Mouse (Mus musculus): Measurements from ENCODE around the gene Unc50.

DNA sequence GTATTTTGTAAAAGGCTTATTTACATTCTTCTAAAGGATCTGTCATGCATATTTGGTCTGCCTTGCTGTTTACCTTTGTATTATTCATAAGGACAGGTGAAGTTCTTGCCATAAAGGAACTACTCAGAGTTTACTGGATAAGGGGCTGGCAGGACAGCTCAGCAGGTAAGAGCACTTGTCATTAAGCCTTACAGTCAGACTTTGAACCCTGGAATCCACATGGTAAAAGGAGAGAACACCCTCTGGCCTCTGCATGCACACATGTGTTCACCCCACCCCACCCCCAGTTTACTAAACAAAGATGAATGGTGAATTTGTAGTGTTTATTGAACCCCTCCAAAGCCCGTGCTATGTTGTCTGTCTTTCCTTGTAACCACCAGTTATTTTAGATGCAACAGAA lies 14.5 kb upstream of the Unc50 start:
- TF ChIP-seq POLR2A (IDR thresholded peaks at IDR 0.05; ENCODE audit: borderline replicate concordance, low read depth, low read length) (no peak), CTCF (IDR thresholded peaks at IDR 0.05; ENCODE audit: low read depth, low read length) (no peak)
